Mouse (Mus musculus) heart, adult 2 months (tissue): Measurements from ENCODE around the gene Pltp.

Source experiments
- CTCF ChIP-seq: fragments of 200-600 bp; IDR thresholded peaks from 2 replicates; pipeline ENCODE4 v1.8.1; 2022; ENCODE audit warnings: antibody characterized with exemption, mild to moderate bottlenecking, moderate library complexity
- EP300 ChIP-seq: fragments of 200-500 bp; IDR thresholded peaks from 2 replicates; pipeline ENCODE4 v1.6.1; 2011; ENCODE audit warnings: low read depth, low read length, control low read depth; ENCODE audit not compliant: insufficient read depth
- POLR2A ChIP-seq: fragments of 200-500 bp; IDR thresholded peaks from 2 replicates; pipeline ENCODE4 v1.6.1; 2011; ENCODE audit warnings: mild to moderate bottlenecking, low read depth, low read length, control low read depth; ENCODE audit not compliant: insufficient read depth

DNA sequence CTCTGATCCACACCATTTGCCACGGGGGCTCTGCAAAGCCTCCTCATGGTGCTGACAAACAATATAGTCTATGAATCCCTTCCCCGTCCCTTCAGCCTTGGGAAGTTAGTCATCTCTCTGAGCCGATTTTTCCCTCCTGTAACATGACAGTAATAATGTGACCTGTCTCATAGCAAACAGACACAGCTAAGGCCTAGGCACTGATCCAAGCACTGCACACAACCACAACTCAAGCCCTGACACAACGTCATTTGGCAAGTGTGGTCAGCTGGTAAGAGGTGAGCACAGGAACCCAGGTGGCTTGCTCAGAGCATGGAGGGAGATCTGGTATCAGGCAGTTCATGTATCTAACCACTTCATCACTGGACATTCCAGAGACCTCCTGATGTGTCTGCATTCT is 61.6 kb downstream of the Pltp start:
- no peak for TF ChIP-seq CTCF
- TF ChIP-seq EP300 = no peak
- no peak for TF ChIP-seq POLR2A
